Mouse (Mus musculus): ENCODE measurements around the gene Cacnb2. TPM values are rescaled to one million over a fixed set of nuclear protein-coding genes. Genes with fewer than 3 reads are reported as not detected.

The Cacnb2 gene
- polyA plus RNA-seq, 1 experiment from 2014 or later: 1.2 TPM

DNA sequence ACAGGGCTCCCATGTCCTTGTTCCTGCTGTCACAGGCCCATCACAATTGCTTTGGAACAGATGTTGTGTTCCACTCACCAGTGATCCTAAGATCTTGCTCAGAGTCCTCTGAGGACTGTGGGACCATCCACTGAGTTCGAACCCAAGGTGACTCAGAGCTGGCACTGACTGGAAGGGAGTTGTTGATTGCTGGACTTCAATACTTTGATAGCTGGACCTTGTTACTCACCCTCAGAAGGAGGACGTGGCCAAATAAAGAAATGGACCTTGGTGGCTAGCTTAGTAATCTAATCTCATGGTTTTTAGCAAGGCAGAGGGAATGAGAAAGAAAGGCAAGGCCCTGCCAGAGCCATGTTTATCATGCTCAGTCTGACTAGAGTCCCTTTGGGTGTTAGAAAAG lies 218.1 kb downstream of the Cacnb2 start:
- no peak for ATAC-seq (replicated peaks; ENCODE audit: low FRiP score, low read depth)
- Histone ChIP-seq H3K9me3 (replicated peaks; ENCODE audit: low read length) (no peaks in the 10 kb centered on the region), H3K4me2 (ENCODE audit: low read length) (no peak overlapping the region), H3K4me1 (replicated peaks; ENCODE audit: insufficient read depth, low read length) (no peaks in the 10 kb centered on the region), H3K36me3 (ENCODE audit: insufficient read depth, low read length) (no peaks in the 10 kb centered on the region), H3K4me3 (replicated peaks; ENCODE audit: low read depth, low read length) (no peak overlapping the region), H3K27me3 (ENCODE audit: insufficient read depth, low read length) (no peaks in the 10 kb centered on the region), H3K9ac (ENCODE audit: low read depth, low read length) (no peak overlapping the region), H3K27ac (no peak overlapping the region)
- no peak for DNase-seq (ENCODE audit: low spot score)
- 70% methylated on average over 2 of the region's 2 CpGs for WGBS
- TF ChIP-seq CTCF (IDR thresholded peaks at IDR 0.05; ENCODE audit: low read depth): no peak

DNA sequence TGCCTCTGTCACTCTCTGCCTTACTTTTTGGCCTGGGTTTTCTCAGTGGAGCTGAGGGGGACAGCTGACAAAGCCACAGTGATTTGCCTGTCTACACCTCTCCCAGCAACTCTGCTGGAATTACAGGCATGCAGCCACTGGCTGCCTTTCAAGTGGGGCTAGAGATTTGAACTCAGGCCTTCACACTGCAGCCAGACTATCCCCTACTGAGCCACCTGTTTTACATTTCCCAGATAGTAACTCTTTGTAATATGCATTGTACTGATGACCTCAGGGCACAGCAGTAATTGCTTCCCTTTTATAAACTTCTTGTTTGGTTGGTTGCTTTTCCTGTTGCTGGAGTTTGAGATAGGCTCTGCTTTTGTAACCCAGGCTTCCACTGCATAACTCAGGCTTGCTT lies 220.2 kb downstream of the Cacnb2 start:
- H3K4me1 ChIP-seq (replicated peaks; ENCODE audit: insufficient read depth, low read length): no peaks in the 10 kb centered on the region
- no peaks in the 10 kb centered on the region for H3K36me3 ChIP-seq (ENCODE audit: insufficient read depth, low read length)
- no peak for TF ChIP-seq CTCF (IDR thresholded peaks at IDR 0.05; ENCODE audit: low read depth)
- H3K4me2 ChIP-seq (ENCODE audit: low read length): no peak overlapping the region
- no peaks in the 10 kb centered on the region for H3K9me3 ChIP-seq (replicated peaks; ENCODE audit: low read length)
- H3K4me3 ChIP-seq (replicated peaks; ENCODE audit: low read depth, low read length): no peak overlapping the region
- no peak overlapping the region for H3K27ac ChIP-seq
- H3K9ac ChIP-seq (ENCODE audit: low read depth, low read length): no peak overlapping the region
- H3K27me3 ChIP-seq (ENCODE audit: insufficient read depth, low read length): no peaks in the 10 kb centered on the region
- peak; percentile 4 for DNase-seq (ENCODE audit: low spot score)
- no peak for ATAC-seq (replicated peaks; ENCODE audit: low FRiP score, low read depth)

DNA sequence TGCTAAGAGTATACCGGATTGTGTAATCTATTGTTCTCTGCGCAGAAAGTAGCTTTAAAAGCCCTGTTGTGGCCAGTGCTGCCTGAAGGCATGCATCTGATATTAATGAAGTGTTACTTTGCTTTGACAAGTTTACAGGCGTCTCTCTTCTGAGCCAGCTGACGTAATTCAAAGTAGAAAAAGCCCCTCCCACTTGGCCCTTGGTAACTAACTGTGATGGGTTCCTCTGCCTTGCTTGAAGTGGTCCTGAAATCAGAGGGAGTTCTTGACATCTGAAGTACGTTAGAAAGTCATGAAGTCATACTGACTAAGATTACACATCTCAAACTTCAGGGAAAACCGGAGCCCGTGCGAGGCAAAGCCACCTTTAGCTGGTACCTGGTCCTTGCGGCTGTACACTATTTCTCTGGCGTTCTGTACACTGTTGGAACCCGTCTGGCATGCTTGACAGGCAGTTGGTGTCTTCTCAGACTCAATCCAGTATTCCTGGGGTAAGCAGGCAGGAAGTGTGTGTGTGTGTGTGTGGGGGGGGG lies 221.0 kb downstream of the Cacnb2 start:
- Histone ChIP-seq H3K4me2 (ENCODE audit: low read length) (peak overlapping the region; percentile 30; the same call in 1 of the 2 replicates), H3K27ac (no peak overlapping the region), H3K36me3 (ENCODE audit: insufficient read depth, low read length) (no peaks in the 10 kb centered on the region), H3K4me3 (replicated peaks; ENCODE audit: low read depth, low read length) (no peak overlapping the region), H3K9me3 (replicated peaks; ENCODE audit: low read length) (no peaks in the 10 kb centered on the region), H3K4me1 (replicated peaks; ENCODE audit: insufficient read depth, low read length) (no peaks in the 10 kb centered on the region), H3K27me3 (ENCODE audit: insufficient read depth, low read length) (no peaks in the 10 kb centered on the region), H3K9ac (ENCODE audit: low read depth, low read length) (no peak overlapping the region)
- WGBS: 36% methylated on average over 11 of the region's 11 CpGs
- DNase-seq (ENCODE audit: low spot score) (peak; percentile 26), ATAC-seq (replicated peaks; ENCODE audit: low FRiP score, low read depth) (peak; percentile 33)
- TF ChIP-seq CTCF (IDR thresholded peaks at IDR 0.05; ENCODE audit: low read depth): no peak

DNA sequence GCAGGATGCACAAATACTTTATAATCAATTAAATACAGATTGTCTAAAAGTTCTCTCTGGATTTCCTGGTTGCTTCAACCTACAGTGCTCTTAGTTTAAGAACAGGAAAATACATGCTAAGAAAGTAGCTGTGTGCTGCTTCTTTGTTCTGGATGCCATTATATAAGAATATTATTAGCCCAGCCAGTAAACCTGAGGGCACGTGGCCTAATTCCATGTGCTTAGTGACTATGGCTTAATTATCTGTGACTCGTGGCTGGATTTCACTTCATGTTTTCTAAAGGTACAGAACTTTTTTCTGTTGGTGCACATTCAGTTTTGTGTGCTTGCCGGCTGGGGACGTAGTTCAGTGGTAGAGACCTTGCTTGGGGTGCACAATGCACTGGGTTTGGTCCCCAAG lies 222.3 kb downstream of the Cacnb2 start:
- ATAC-seq (replicated peaks; ENCODE audit: low FRiP score, low read depth): no peak
- H3K36me3 ChIP-seq (ENCODE audit: insufficient read depth, low read length): no peaks in the 10 kb centered on the region

DNA sequence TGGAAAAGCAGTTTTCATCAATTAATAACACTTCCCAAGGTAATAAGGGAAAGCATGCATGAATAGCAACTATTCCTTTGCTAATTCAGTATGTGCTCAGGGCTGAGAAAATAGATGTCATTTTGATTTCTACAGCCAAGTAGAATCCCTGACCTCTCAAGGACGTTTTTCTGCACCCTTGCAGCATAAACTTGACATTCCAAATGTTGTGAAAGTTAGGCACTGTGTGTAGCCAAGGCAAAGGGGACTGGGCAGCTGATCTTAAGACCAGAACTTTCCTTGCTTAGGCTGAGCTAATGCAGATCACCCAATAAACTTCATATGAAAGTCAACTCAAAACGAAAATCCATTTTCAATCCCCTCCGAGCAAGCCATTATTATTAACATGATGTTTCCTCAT lies 226.6 kb downstream of the Cacnb2 start:
- 60% methylated on average over 3 of the region's 3 CpGs for WGBS
- no peak for TF ChIP-seq CTCF (IDR thresholded peaks at IDR 0.05; ENCODE audit: low read depth)
- Histone ChIP-seq H3K4me1 (replicated peaks; ENCODE audit: insufficient read depth, low read length) (no peaks in the 10 kb centered on the region), H3K36me3 (ENCODE audit: insufficient read depth, low read length) (no peaks in the 10 kb centered on the region), H3K27me3 (ENCODE audit: insufficient read depth, low read length) (no peaks in the 10 kb centered on the region), H3K27ac (no peak overlapping the region), H3K4me2 (ENCODE audit: low read length) (no peak overlapping the region), H3K9ac (ENCODE audit: low read depth, low read length) (no peak overlapping the region), H3K4me3 (replicated peaks; ENCODE audit: low read depth, low read length) (no peak overlapping the region), H3K9me3 (replicated peaks; ENCODE audit: low read length) (no peaks in the 10 kb centered on the region)
- DNase-seq (ENCODE audit: low spot score) (no peak), ATAC-seq (replicated peaks; ENCODE audit: low FRiP score, low read depth) (no peak)

More for the DNA sequence above, 222.3 kb downstream of the Cacnb2 start:
- H3K9ac ChIP-seq (ENCODE audit: low read depth, low read length): no peak overlapping the region
- no peak overlapping the region for H3K4me3 ChIP-seq (replicated peaks; ENCODE audit: low read depth, low read length)
- H3K4me2 ChIP-seq (ENCODE audit: low read length): no peak overlapping the region
- DNase-seq (ENCODE audit: low spot score): no peak
- H3K27ac ChIP-seq: no peak overlapping the region
- no peaks in the 10 kb centered on the region for H3K4me1 ChIP-seq (replicated peaks; ENCODE audit: insufficient read depth, low read length)
- 63% methylated on average over 4 of the region's 4 CpGs for WGBS
- no peaks in the 10 kb centered on the region for H3K9me3 ChIP-seq (replicated peaks; ENCODE audit: low read length)
- H3K27me3 ChIP-seq (ENCODE audit: insufficient read depth, low read length): no peaks in the 10 kb centered on the region
- TF ChIP-seq CTCF (IDR thresholded peaks at IDR 0.05; ENCODE audit: low read depth): no peak

DNA sequence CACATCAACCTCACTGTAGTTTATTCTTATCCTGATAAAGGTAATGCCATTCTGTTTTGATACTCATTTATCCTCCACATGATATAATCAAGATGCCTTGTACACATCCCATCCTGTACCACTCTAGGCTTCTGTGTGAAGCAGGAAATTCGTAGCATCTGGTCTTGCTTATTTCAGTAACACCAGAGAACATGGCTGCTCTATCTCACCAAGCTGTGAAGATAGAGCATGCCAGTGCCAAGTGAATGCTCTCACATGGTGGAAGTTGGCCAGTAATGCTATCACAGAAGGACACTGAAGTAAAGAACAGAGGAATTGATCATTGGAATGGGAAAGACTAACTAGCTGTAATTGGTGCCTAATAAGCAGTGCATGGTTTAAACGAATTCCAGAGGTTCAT lies 228.4 kb downstream of the Cacnb2 start:
- Histone ChIP-seq H3K4me2 (ENCODE audit: low read length) (no peak overlapping the region), H3K27me3 (ENCODE audit: insufficient read depth, low read length) (no peaks in the 10 kb centered on the region), H3K9me3 (replicated peaks; ENCODE audit: low read length) (no peaks in the 10 kb centered on the region), H3K9ac (ENCODE audit: low read depth, low read length) (no peak overlapping the region), H3K36me3 (ENCODE audit: insufficient read depth, low read length) (no peaks in the 10 kb centered on the region), H3K27ac (no peak overlapping the region), H3K4me3 (replicated peaks; ENCODE audit: low read depth, low read length) (no peak overlapping the region), H3K4me1 (replicated peaks; ENCODE audit: insufficient read depth, low read length) (no peaks in the 10 kb centered on the region)
- no peak for TF ChIP-seq CTCF (IDR thresholded peaks at IDR 0.05; ENCODE audit: low read depth)
- ATAC-seq (replicated peaks; ENCODE audit: low FRiP score, low read depth) (no peak), DNase-seq (ENCODE audit: low spot score) (no peak)
- WGBS: 60% methylated on average over 2 of the region's 2 CpGs

DNA sequence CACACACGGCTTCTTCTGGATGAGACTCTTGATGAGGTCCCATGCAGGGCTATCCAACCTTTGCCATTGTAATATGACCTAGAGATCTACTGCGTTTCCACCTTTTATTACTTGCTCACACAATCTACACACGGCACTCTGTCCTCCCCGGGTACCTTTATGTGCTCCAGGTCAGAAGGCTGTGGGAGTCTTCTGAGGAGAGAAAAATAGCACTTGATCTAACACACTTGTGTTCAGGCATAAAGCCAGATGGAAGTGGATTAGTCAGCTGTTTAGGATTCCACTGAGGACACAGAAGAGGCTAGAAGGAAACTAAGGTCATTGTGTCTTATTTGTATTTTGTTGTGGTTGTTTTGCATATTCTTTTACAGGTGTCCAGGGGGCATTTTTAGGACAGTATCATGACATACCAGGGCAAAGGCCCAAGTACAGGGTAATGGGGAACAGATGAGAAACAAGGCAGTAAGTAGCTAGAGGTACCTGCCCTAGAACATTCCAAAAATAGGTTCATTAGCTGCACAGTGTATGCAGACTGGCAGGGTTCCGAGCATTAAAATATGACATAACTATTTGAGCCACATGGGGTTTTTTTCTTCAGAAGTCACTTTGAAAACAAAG lies 231.9 kb downstream of the Cacnb2 start:
- Histone ChIP-seq H3K4me3 (replicated peaks; ENCODE audit: low read depth, low read length) (no peak overlapping the region), H3K27me3 (ENCODE audit: insufficient read depth, low read length) (no peaks in the 10 kb centered on the region), H3K27ac (no peak overlapping the region), H3K4me1 (replicated peaks; ENCODE audit: insufficient read depth, low read length) (no peaks in the 10 kb centered on the region), H3K9me3 (replicated peaks; ENCODE audit: low read length) (no peaks in the 10 kb centered on the region), H3K36me3 (ENCODE audit: insufficient read depth, low read length) (no peaks in the 10 kb centered on the region), H3K4me2 (ENCODE audit: low read length) (no peak overlapping the region), H3K9ac (ENCODE audit: low read depth, low read length) (no peak overlapping the region)
- ATAC-seq (replicated peaks; ENCODE audit: low FRiP score, low read depth) (no peak), DNase-seq (ENCODE audit: low spot score) (no peak)
- 51% methylated on average over 5 of the region's 5 CpGs for WGBS
- TF ChIP-seq CTCF (IDR thresholded peaks at IDR 0.05; ENCODE audit: low read depth): no peak
